Comparison of ENCODE assay signal across 8 mouse cellular contexts in the genomic region with DNA sequence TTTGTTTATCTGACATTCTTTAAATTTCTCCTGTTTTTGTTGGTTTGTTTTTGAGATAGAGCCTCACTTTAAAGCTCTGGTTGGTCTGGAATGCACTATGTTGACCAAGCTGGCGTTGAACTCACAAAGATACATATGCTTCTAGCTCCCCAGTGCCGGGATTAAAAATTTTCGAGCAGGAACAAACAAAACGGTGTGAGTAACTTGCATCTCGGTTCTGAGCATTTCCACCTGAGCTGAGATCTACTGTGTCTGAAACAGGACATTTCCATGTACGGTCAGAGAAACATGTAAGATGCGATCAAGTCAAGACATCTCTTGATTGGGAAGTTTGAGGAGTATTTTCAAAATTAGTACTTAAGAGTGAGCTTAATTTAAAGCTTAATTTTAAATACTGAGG. TPM values are rescaled to one million over a fixed set of nuclear protein-coding genes. Genes with fewer than 3 reads are reported as not detected.
DNase-seq lines count a peak whose midpoint lies in the region; ATAC-seq lines count a peak whose summit lies in the region.

No protein-coding gene starts in this region.

- DNase-seq in lung, postnatal 14 days: no peak
- no peak for DNase-seq in forebrain, embryonic 10.5 days (ENCODE audit: extremely low spot score, low spot score)
- no peak for DNase-seq in adrenal gland, adult 2 months
- DNase-seq in ovary, postnatal 36 days (ENCODE audit: low spot score): no peak
- DNase-seq in kidney, postnatal 25 days: no peak

- H3K4me2 ChIP-seq in lung, embryonic 16.5 days (ENCODE audit: low read depth, low read length): peak overlapping the region; percentile 59
- peak overlapping the region; percentile 75 for H3K4me2 ChIP-seq in limb, embryonic 15.5 days
- peak overlapping the region; percentile 71 for H3K4me2 ChIP-seq in stomach, embryonic 15.5 days

- 40% methylated on average over 7 of the region's 7 CpGs for WGBS in lung, embryonic 16.5 days
- WGBS in forebrain, embryonic 10.5 days: 48% methylated on average over 7 of the region's 7 CpGs
- WGBS in limb, embryonic 15.5 days: 46% methylated on average over 7 of the region's 7 CpGs
- 36% methylated on average over 7 of the region's 7 CpGs for WGBS in stomach, embryonic 15.5 days

- H3K36me3 ChIP-seq in lung, embryonic 16.5 days (ENCODE audit: control insufficient read depth, insufficient read depth, low read length): no peaks in the 10 kb centered on the region
- peaks cover 15% of the 10 kb centered on the region for H3K36me3 ChIP-seq in forebrain, embryonic 10.5 days (replicated peaks)
- peaks cover 4% of the 10 kb centered on the region; the same call in 1 of the 2 replicates for H3K36me3 ChIP-seq in limb, embryonic 15.5 days
- peaks cover 6% of the 10 kb centered on the region; the same call in 1 of the 2 replicates for H3K36me3 ChIP-seq in stomach, embryonic 15.5 days

- H3K4me3 ChIP-seq in lung, embryonic 16.5 days (ENCODE audit: low read length): peak overlapping the region; percentile 70
- H3K4me3 ChIP-seq in forebrain, embryonic 10.5 days: peak overlapping the region; percentile 73
- peak overlapping the region; percentile 66 for H3K4me3 ChIP-seq in limb, embryonic 15.5 days
- peak overlapping the region; percentile 67 for H3K4me3 ChIP-seq in stomach, embryonic 15.5 days (replicated peaks)

- no peaks in the 10 kb centered on the region for H3K9me3 ChIP-seq in lung, embryonic 16.5 days (ENCODE audit: control insufficient read depth, low read length)
- H3K9me3 ChIP-seq in forebrain, embryonic 10.5 days: no peaks in the 10 kb centered on the region
- H3K9me3 ChIP-seq in limb, embryonic 15.5 days: no peaks in the 10 kb centered on the region
- no peaks in the 10 kb centered on the region for H3K9me3 ChIP-seq in stomach, embryonic 15.5 days

- no peaks in the 10 kb centered on the region for H3K27me3 ChIP-seq in lung, embryonic 16.5 days (ENCODE audit: control insufficient read depth, insufficient read depth, low read depth, low read length)
- no peaks in the 10 kb centered on the region for H3K27me3 ChIP-seq in forebrain, embryonic 10.5 days (ENCODE audit: poor library complexity, severe bottlenecking)
- H3K27me3 ChIP-seq in limb, embryonic 15.5 days: no peaks in the 10 kb centered on the region
- no peaks in the 10 kb centered on the region for H3K27me3 ChIP-seq in stomach, embryonic 15.5 days (replicated peaks)

- peak overlapping the region; percentile 64 for H3K9ac ChIP-seq in lung, embryonic 16.5 days (ENCODE audit: low read length)
- H3K9ac ChIP-seq in limb, embryonic 15.5 days: 0 out of 2 replicates have a peak overlapping the region, but pooled peaks have one; percentile 39
- peak overlapping the region; percentile 53 for H3K9ac ChIP-seq in stomach, embryonic 15.5 days

- peak overlapping the region; percentile 83 for H3K27ac ChIP-seq in lung, embryonic 16.5 days (ENCODE audit: low read length)
- H3K27ac ChIP-seq in forebrain, embryonic 10.5 days: peak overlapping the region; percentile 91
- H3K27ac ChIP-seq in limb, embryonic 15.5 days: peak overlapping the region; percentile 90
- H3K27ac ChIP-seq in stomach, embryonic 15.5 days: peak overlapping the region; percentile 90

- peaks cover 22% of the 10 kb centered on the region for H3K4me1 ChIP-seq in lung, embryonic 16.5 days (replicated peaks; ENCODE audit: control insufficient read depth, insufficient read depth, low read length)
- peaks cover 27% of the 10 kb centered on the region for H3K4me1 ChIP-seq in forebrain, embryonic 10.5 days
- peaks cover 33% of the 10 kb centered on the region for H3K4me1 ChIP-seq in limb, embryonic 15.5 days
- peaks cover 13% of the 10 kb centered on the region for H3K4me1 ChIP-seq in stomach, embryonic 15.5 days

- ATAC-seq in lung, embryonic 16.5 days (ENCODE audit: low read depth): no peak
- ATAC-seq in limb, embryonic 15.5 days (ENCODE audit: insufficient number of reproducible peaks, low FRiP score, low TSS enrichment, low read depth): no peak
- ATAC-seq in stomach, embryonic 15.5 days (ENCODE audit: insufficient read depth, low FRiP score, low read depth): no peak

RNA-seq across cellular contexts. Expression of gene Ift122, which starts 0.7 kb away (rescaled TPM):
- 23.4 and 23.5 TPM in 2 replicates for polyA plus RNA-seq in lung, embryonic 16.5 days (2015; fragmentation: Nextera tagmentation; extraction: Ambion mirVana)
- 31.0 TPM in 2 replicates for polyA plus RNA-seq in forebrain, embryonic 10.5 days (2016; fragmentation: Nextera tagmentation; extraction: Ambion mirVana)
- polyA plus RNA-seq in limb, embryonic 15.5 days (2015; fragmentation: Nextera tagmentation; extraction: Ambion mirVana): 19.6 and 23.4 TPM in 2 replicates
- 18.8 and 18.9 TPM in 2 replicates for polyA plus RNA-seq in stomach, embryonic 15.5 days (2015; fragmentation: Nextera tagmentation; extraction: Ambion mirVana)
- total RNA-seq in adrenal gland, adult 2 months (2021): 10 to 100 TPM; 16.1 to 17.6 TPM
- polyA plus RNA-seq in adrenal gland, adult 2 months (2012; rRNA removed): 14.0 and 16.5 TPM in 2 replicates

RNA-seq across cellular contexts. Expression of gene Mbd4, which starts 0.8 kb away (rescaled TPM):
- polyA plus RNA-seq in lung, embryonic 16.5 days (2015; fragmentation: Nextera tagmentation; extraction: Ambion mirVana): 22.4 and 23.5 TPM in 2 replicates
- polyA plus RNA-seq in forebrain, embryonic 10.5 days (2016; fragmentation: Nextera tagmentation; extraction: Ambion mirVana): 36.2 and 39.2 TPM in 2 replicates
- 16.7 and 18.6 TPM in 2 replicates for polyA plus RNA-seq in limb, embryonic 15.5 days (2015; fragmentation: Nextera tagmentation; extraction: Ambion mirVana)
- 15.4 and 19.4 TPM in 2 replicates for polyA plus RNA-seq in stomach, embryonic 15.5 days (2015; fragmentation: Nextera tagmentation; extraction: Ambion mirVana)
- total RNA-seq in adrenal gland, adult 2 months (2021): 1 to 10 TPM; 1.9 to 2.7 TPM
- 0.49 and 0.65 TPM in 2 replicates for polyA plus RNA-seq in adrenal gland, adult 2 months (2012; rRNA removed)

RNA-seq across cellular contexts. Expression of gene Efcab12, which starts 15.8 kb away (rescaled TPM):
- polyA plus RNA-seq in lung, embryonic 16.5 days (2015; fragmentation: Nextera tagmentation; extraction: Ambion mirVana): 1.8 and 2.1 TPM in 2 replicates
- 1.7 and 1.9 TPM in 2 replicates for polyA plus RNA-seq in forebrain, embryonic 10.5 days (2016; fragmentation: Nextera tagmentation; extraction: Ambion mirVana)
- 0.21 and 0.32 TPM in 2 replicates for polyA plus RNA-seq in limb, embryonic 15.5 days (2015; fragmentation: Nextera tagmentation; extraction: Ambion mirVana)
- 0.58 and 0.71 TPM in 2 replicates for polyA plus RNA-seq in stomach, embryonic 15.5 days (2015; fragmentation: Nextera tagmentation; extraction: Ambion mirVana)
- total RNA-seq in adrenal gland, adult 2 months (2021): under 1 TPM; 0.66 to 0.75 TPM
- polyA plus RNA-seq in adrenal gland, adult 2 months (2012; rRNA removed): 0.06 and 0.13 TPM in 2 replicates

RNA-seq across cellular contexts. Expression of gene Rpl32, which starts 45.4 kb away (rescaled TPM):
- polyA plus RNA-seq in lung, embryonic 16.5 days (2015; fragmentation: Nextera tagmentation; extraction: Ambion mirVana): 2,193 and 2,268 TPM in 2 replicates
- polyA plus RNA-seq in forebrain, embryonic 10.5 days (2016; fragmentation: Nextera tagmentation; extraction: Ambion mirVana): 1,831 and 1,874 TPM in 2 replicates
- polyA plus RNA-seq in limb, embryonic 15.5 days (2015; fragmentation: Nextera tagmentation; extraction: Ambion mirVana): 1,698 and 2,211 TPM in 2 replicates
- 2,176 and 2,210 TPM in 2 replicates for polyA plus RNA-seq in stomach, embryonic 15.5 days (2015; fragmentation: Nextera tagmentation; extraction: Ambion mirVana)
- 1,000 to 10,000 TPM; 1,129 to 1,275 TPM for total RNA-seq in adrenal gland, adult 2 months (2021)
- 61.9 and 71.3 TPM in 2 replicates for polyA plus RNA-seq in adrenal gland, adult 2 months (2012; rRNA removed)
